Mouse (Mus musculus) kidney, postnatal 0 days (tissue): ENCODE measurements at regions not wholly inside any gene's neighbourhood (a gene's known extent, or its start where the extent isn't known, plus 50 kb on each side); places are given as distances from the start of the nearest gene placed in this dataset.
A peak's percentile ranks its signal among the peaks of the same experiment; 100 is the strongest.

Source experiments
- ATAC-seq: fragments of 200-750 bp; cut with Nextera tagmentation; replicated peaks from 2 replicates; pipeline ENCODE4 v1.8.0; 2017; ENCODE audit warnings: low read depth, moderate number of reproducible peaks, moderate TSS enrichment, moderate library complexity; ENCODE audit not compliant: low FRiP score
- DNase-seq: peaks from one replicate; pipeline ENCODE4 v3.0.0-alpha.2; 2016; ENCODE audit warnings: low spot score
- H3K27ac ChIP-seq: fragments of 300-500 bp; sonication (generic); 2 replicates; pipeline ENCODE4 v1.5.1; 2014; ENCODE audit warnings: mild to moderate bottlenecking
- H3K27me3 ChIP-seq: fragments of 300-500 bp; sonication (generic); 2 replicates; pipeline ENCODE4 v1.6.1; 2014; ENCODE audit warnings: low read length, mixed read lengths; ENCODE audit not compliant: insufficient read depth
- H3K36me3 ChIP-seq: fragments of 300-500 bp; sonication (generic); 2 replicates; pipeline ENCODE4 v1.6.1; 2014; ENCODE audit warnings: low read length, mixed read lengths; ENCODE audit not compliant: insufficient read depth
- H3K4me1 ChIP-seq: fragments of 300-500 bp; sonication (generic); replicated peaks from 2 replicates; pipeline ENCODE4 v1.6.1; 2014; ENCODE audit warnings: antibody characterized with exemption, low read length, mixed read lengths; ENCODE audit not compliant: insufficient read depth
- H3K4me2 ChIP-seq: fragments of 300-500 bp; sonication (generic); 2 replicates; pipeline ENCODE4 v1.6.1; 2014; ENCODE audit warnings: mild to moderate bottlenecking, low read length, moderate library complexity, mixed read lengths
- H3K4me3 ChIP-seq: fragments of 300-500 bp; sonication (generic); replicated peaks from 2 replicates; pipeline ENCODE4 v1.5.1; 2014; ENCODE audit warnings: low read depth, low read length
- H3K9ac ChIP-seq: fragments of 300-500 bp; sonication (generic); 2 replicates; pipeline ENCODE4 v1.6.1; 2014; ENCODE audit warnings: low read depth, low read length
- H3K9me3 ChIP-seq: fragments of 300-500 bp; sonication (generic); replicated peaks from 2 replicates; pipeline ENCODE4 v1.6.1; 2016; ENCODE audit warnings: low read length, inconsistent platforms, mixed read lengths
- CTCF ChIP-seq: IDR thresholded peaks from 2 replicates; pipeline ENCODE4 v1.5.1; 2016; ENCODE audit warnings: antibody characterized with exemption, low read depth, mild to moderate bottlenecking, moderate library complexity
- WGBS: fragments of 180-500 bp; shearing (Covaris S2); extraction: QIAGEN DNeasy Blood & Tissue Kit; methylation state at CpG from one replicate; pipeline ENCODE4 v1.1.7; 2014; 5-methylcytosine and 5-hydroxymethylcytosine counted together

DNA sequence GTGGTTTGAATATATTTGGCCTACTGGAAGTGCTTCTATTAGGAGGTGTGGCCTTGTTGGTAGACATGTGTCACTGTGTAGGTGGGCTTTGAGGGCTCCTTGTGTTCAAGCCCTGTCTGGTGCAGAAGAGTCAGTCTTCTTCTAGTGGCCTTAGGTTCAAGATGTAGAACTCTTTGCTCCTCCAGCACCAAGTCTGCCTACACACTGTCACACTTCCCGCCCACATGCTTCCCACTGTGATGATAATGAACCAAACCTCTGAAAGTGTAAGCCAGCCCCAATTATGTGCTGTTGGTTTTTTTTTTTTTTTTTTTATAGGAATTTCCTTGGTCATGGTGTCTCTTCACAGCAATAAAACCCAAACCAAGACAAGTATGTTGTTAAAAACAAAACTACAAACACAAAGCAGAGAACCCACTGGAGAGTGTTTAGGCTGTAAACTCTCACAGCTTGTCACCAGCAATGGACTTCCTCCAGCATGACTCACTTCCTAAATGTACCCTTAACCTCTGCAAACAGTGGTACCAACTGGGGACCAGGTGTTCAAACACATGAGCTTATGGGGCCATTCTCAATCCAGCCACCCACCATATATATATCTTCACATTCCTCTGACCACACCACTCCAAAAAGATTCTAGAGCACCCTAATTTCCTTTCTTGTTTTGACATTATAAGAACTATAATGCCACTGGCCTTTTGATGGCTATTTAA lies 74.0 kb upstream of the Camk1g start:
- Histone ChIP-seq H3K9me3 (no peaks in the 10 kb centered on the region), H3K4me1 (no peaks in the 10 kb centered on the region), H3K36me3 (no peaks in the 10 kb centered on the region), H3K4me2 (no peak overlapping the region), H3K27me3 (no peaks in the 10 kb centered on the region), H3K27ac (no peak overlapping the region), H3K9ac (no peak overlapping the region), H3K4me3 (no peak overlapping the region)
- WGBS, result 87% methylated on average over 1 of the region's 1 CpGs
- ATAC-seq (no peak), DNase-seq (no peak)
- TF ChIP-seq CTCF, result no peak

DNA sequence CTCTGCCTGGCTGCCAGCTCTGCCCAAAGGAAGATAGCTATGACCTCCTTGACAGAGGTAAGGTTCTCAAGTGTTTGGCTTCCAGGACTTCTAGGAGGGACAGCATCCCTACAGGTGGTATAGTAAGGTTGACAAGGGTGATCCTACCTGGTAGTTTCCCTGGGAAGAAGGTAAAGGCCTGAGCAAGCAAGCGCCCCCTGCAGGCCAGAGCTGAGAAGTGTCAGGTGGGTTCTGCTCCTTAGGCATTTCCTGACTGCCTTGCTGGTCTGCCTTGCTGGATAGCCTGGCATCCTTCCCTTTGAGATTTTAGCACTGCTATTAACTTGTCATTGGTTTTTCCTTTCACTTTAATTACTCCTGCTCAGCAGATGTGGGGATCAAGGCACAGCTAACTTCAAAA lies 70.4 kb upstream of the Camk1g start:
- Histone ChIP-seq H3K27me3 (no peaks in the 10 kb centered on the region), H3K4me2 (no peak overlapping the region), H3K4me3 (no peak overlapping the region), H3K9me3 (no peaks in the 10 kb centered on the region), H3K9ac (no peak overlapping the region), H3K4me1 (no peaks in the 10 kb centered on the region), H3K27ac (no peak overlapping the region), H3K36me3 (no peaks in the 10 kb centered on the region)
- peak; percentile 67 for TF ChIP-seq CTCF
- ATAC-seq (no peak), DNase-seq (no peak)
- 0% methylated on average over 1 of the region's 1 CpGs for whole genome bisulfite sequencing

DNA sequence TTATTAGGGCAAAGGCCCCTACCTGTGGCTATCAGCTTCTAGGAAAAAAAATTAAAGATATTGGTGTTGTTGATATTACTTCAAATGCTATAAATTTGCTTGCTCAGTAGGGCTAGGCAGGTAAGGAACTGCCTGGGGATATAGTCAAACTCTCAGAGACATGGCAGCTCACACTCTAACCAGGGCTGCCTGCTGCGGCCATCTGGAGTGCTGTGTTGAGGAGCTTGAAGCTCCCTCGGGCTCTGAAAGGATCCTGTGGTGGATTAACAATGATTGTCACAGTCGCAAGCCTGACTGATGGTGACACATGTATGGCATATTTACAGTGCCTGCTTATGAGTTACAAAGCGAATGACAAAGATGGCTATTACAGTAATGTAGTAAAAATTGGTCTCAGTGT lies 64.2 kb upstream of the Camk1g start:
- DNase-seq (no peak), ATAC-seq (no peak)
- Histone ChIP-seq H3K4me1 (no peaks in the 10 kb centered on the region), H3K4me3 (no peak overlapping the region), H3K4me2 (no peak overlapping the region), H3K9me3 (no peaks in the 10 kb centered on the region), H3K36me3 (no peaks in the 10 kb centered on the region), H3K27me3 (no peaks in the 10 kb centered on the region), H3K9ac (no peak overlapping the region), H3K27ac (no peak overlapping the region)
- 82% methylated on average over 4 of the region's 4 CpGs for WGBS
- no peak for TF ChIP-seq CTCF

DNA sequence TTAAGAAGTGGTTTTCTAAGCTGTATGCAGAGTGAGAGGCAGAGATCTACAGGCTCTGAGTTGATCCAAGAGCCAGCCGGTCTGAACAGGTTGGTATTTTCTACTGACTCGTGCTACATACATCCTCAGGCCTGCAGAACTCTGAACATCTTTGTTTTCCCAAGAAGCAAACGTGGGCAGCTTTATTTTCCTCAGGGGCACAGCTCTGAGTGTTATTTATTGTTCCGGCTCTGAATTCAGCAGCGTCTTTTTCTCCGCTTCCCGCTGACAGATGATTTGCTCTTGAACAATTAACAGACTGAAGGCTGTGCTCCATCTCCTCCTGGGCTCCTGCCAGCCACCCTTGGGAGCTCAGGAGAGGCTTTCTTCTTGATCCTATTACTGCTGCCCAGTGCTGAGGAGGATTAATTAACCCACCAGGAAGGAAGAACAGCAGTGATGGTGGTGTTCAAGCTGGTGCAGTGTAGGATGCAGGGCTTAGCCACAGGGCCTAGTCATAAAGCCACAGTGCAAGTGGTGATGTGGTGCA lies 63.5 kb upstream of the Camk1g start:
- TF ChIP-seq CTCF, result no peak
- Histone ChIP-seq H3K4me3 (no peak overlapping the region), H3K9ac (no peak overlapping the region), H3K4me2 (no peak overlapping the region), H3K4me1 (no peaks in the 10 kb centered on the region), H3K9me3 (no peaks in the 10 kb centered on the region), H3K27ac (no peak overlapping the region), H3K36me3 (no peaks in the 10 kb centered on the region), H3K27me3 (no peaks in the 10 kb centered on the region)
- DNase-seq (no peak), ATAC-seq (no peak)
- WGBS, result 15% methylated on average over 7 of the region's 7 CpGs

DNA sequence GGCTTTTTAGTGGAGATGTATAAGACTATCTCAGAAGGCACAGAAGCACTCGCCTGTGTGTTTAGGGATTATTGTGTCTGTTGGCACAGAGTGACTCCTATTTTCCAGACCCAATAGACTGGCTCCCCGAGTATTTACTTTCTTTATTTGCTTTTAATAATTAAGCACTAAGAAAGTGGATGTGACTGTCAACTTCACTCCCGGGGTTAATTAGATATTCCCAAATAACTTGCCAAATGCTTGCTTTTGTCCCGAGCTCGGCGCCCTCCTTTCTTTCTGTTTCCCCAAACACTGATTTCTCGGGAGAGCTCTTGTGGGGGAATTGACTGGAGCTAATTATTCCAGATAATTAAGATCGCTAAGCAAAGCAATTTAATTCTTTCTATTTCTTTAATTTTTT lies 60.1 kb upstream of the Camk1g start:
- ATAC-seq, result no peak
- Histone ChIP-seq H3K9me3 (no peaks in the 10 kb centered on the region), H3K27me3 (no peaks in the 10 kb centered on the region), H3K27ac (no peak overlapping the region), H3K36me3 (no peaks in the 10 kb centered on the region), H3K4me2 (no peak overlapping the region), H3K4me1 (no peaks in the 10 kb centered on the region), H3K9ac (no peak overlapping the region), H3K4me3 (no peak overlapping the region)
- no peak for TF ChIP-seq CTCF
- WGBS, result 66% methylated on average over 8 of the region's 8 CpGs
- DNase-seq, result no peak

DNA sequence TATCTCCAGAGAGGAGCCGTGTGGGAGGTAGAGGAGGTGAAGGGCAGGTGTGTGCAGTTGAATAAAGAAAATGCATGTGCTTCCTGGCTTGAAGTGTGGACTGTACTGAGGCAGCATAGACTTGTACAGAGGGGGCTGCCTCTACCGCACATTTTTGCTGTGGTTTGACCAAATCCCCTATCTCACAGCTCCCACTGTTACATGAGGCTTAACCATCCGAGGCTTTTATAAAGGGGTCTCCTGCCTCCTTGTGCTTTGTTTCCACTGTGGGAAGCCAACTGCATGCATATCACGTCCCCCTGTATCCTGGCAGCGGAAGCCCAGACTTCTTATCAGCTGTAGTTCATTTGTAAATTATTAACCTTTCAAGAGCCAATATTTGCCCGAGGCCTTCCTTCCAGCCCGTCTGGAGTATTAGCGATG lies 53.6 kb upstream of the Camk1g start:
- no peak for DNase-seq
- 45% methylated on average over 8 of the region's 8 CpGs for WGBS
- H3K4me3 ChIP-seq, result no peak overlapping the region
- no peak overlapping the region for H3K9ac ChIP-seq
- no peak for TF ChIP-seq CTCF
- H3K27ac ChIP-seq, result no peak overlapping the region
- H3K9me3 ChIP-seq, result no peaks in the 10 kb centered on the region
- H3K4me1 ChIP-seq, result peaks cover 8% of the 10 kb centered on the region; the same call in 1 of the 2 replicates
- H3K36me3 ChIP-seq, result no peaks in the 10 kb centered on the region
- no peak overlapping the region for H3K4me2 ChIP-seq
- no peak for ATAC-seq
- H3K27me3 ChIP-seq, result no peaks in the 10 kb centered on the region

DNA sequence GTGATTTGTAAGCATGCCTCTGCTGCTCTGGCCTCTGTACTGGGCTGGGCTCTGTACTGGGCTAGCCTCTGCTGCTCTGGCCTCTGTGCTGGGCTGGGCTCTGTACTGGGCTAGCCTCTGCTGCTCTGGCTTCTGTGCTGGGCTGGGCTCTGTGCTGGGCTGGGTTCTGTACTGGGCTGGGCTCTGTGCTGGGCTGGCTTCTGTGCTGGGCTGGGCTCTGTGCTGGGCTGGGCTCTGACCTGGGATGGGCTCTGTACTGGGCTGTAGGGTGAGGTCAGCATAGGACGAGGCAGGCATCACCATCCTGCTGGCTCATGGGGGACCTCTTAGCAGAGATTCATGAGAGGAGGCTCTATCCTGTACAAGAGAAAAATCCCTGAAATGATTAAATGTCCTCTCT lies 52.8 kb upstream of the Camk1g start:
- Histone ChIP-seq H3K27ac (0 out of 2 replicates have a peak overlapping the region, but pooled peaks have one; percentile 31), H3K9me3 (no peaks in the 10 kb centered on the region), H3K36me3 (no peaks in the 10 kb centered on the region), H3K4me1 (peaks cover 12% of the 10 kb centered on the region; the same call in 1 of the 2 replicates), H3K27me3 (no peaks in the 10 kb centered on the region), H3K4me2 (no peak overlapping the region), H3K9ac (no peak overlapping the region), H3K4me3 (no peak overlapping the region)
- 56% methylated on average over 1 of the region's 1 CpGs for WGBS
- no peak for TF ChIP-seq CTCF
- DNase-seq (no peak), ATAC-seq (no peak)
